Mouse (Mus musculus) retina, embryonic 14.5 days (tissue): ENCODE data around the gene Gar1.

Experiments
- DNase-seq: peaks from one replicate; pipeline ENCODE4 v3.0.0-alpha.2; 2015; ENCODE audit warnings: low spot score

Gar1 gene

DNA sequence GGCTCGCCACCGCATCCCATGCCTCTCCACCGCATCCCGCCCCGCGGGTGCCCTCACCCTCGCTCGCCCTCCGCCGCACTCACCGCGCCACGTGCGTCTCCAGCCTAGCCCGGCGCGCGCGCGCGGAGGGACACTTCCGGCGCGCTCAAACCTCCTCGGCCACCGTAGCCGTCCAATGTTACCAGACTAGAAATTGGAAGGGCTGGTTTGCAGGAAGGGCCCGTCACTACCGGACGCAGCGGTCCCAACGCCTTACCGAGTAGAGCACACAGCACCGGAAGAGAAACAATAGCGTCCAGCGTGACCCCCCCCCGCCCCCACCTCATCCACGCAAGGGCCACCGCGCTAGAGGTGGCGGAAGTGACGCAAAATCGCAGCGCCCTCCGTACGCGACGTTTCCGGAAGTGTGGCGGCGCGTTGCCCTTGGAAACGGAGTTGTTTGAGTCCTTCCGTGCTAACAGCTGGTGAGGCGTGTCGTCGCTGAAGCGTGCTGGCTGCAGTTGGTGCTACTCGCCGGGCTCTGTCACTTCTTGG is at the start of gene Gar1:
Gene Gar1, minus strand, starts transcription at position 362 of the 534 bp plus-strand sequence.
- peak; percentile 99 for DNase-seq

DNA sequence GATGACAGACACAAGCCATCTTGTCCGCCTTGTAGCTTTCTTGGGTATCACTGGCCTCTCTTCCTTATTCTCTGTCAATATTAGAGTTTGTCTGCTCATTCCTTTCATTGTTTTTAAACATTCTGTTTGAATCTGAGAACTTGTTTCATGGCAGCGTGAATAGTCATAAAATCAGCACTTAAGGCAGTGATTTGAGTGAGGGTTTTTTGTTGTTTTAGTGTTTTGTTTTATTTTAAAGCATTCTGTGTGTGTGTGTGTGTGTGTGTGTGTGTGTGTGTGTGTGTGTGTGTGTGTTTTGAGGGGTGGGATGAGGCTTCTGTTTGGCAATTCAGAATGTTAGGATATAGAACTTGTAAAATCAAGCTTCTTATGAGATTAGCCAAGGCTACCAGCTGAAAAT is 48.7 kb upstream of the Gar1 start:
- no peak for DNase-seq

- DNase-seq = peak; percentile 67
Observed at GRCm38 (mm10) chr3:129879131-129879757, 48.0 kb upstream of the Gar1 start.

- DNase-seq = peak; percentile 95
Observed at GRCm38 (mm10) chr3:129878405-129879021, 47.3 kb upstream of the Gar1 start, which contains the start of gene Pla2g12a. Gene Pla2g12a (plus strand): TSS chr3:129878606.

DNA sequence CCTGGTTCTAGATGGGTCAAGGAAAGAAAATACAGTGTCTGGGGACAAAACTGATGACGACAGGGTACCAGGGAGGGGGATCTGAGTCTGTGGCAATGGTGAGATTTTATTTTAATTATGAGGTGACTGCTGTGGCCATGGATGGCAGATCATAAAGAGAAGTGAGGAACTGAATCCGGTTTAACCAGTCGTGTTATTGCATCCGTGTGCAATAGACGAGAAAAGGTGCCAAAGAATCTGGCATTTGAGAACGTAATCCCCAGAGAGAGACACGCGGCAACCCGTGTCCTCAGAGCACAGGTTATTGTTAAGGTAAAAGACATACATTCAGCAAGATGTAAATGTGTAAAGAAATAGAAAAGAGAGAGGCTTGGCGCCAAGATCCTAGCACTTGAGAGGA is 46.1 kb upstream of the Gar1 start:
- no peak for DNase-seq

GRCm38 (mm10) chr3:129863698-129864097 is 32.5 kb upstream of the Gar1 start:
- peak; percentile 55 for DNase-seq

DNA sequence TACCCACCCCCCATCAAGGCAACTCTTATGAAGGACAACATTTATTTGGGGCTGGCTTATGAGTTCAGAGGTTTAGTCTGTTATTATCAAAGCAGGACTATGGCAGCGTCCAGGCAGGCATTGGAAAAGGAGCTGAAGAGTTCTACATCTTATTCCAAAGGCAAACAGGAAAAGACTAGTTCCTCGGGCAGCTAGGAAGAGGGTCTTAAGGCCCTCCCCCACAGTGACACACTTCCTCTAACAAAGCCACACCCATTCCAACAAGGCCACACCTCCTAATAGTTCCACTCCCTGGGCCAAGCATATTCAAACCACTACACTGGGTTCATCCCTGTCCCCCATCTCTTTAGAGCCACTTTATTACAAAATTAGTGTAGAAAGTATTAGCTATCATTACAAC is 31.4 kb upstream of the Gar1 start:
- no peak for DNase-seq

GRCm38 (mm10) chr3:129846846-129847245 is 15.7 kb upstream of the Gar1 start:
- no peak for DNase-seq

DNA sequence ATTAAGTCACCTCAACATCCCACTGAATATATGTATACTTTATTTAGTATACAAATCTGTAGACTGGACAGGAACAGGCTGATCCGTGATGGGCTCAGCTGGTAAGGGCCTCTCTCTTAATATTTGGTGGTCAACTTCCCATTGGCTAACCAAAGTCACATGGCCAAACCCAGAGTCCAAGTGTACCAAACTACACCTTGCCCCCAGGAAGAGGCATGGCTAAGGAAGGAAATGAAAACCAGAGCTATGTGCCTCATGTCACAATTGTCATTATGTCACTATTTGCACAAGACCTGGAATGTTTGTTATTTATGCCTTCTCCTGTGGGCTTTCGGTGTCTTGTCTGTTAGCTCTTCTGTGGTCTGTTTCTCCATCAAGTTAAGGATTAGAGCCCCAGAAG is 14.7 kb upstream of the Gar1 start:
- DNase-seq = no peak

- DNase-seq = no peak
Observed at GRCm38 (mm10) chr3:129838017-129838416, 6.8 kb upstream of the Gar1 start.

DNA sequence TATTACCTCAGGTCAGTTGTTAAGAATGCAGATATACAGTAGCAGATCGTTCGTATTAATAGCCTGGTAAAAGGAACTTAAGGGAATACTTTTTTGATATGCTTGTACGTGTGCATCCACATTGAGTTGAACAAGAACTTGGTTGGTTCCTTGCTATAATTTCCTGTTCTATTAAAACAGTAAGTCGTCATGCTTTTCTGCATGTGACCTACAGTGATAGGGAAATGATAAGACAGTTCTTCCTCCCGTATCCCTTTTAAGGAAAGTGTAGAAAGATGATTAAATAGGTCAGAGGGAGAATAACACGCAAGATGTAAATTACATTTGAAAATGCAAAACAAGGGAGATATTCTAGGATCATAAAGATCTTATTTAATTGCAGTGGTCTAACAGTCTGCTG is 5.8 kb upstream of the Gar1 start:
- no peak for DNase-seq

DNA sequence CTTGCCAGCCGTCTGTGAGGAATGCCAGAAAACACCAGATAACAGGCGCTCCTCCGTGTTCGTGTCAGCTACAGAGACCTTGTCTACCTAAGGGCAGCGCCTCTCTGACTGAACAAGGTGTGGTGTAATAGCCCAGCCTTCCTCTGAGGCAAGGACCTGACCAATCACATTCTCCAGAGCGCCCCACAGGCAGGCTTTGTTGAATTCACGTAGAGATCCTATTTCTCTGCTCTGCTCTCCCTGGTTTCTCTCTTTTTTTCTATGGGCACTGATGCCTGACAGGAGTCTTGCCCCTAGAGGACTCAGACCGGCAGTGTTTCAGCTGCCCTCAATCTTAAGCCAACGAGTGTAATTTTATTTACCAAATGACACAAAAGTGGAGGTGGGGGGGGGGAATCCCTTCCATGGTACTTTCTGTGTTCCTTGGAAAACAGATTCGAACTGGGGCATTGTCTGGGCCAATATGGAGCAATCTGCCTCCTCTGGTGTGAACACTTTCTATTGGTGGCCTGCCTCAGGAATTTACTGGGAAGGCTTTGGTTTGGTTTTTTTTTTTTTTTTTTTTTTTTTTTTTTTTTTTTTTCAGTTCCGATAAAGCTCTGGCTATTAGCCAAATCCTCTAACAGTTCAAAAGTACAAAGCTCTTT is 5.0 kb upstream of the Gar1 start:
- DNase-seq = no peak

DNA sequence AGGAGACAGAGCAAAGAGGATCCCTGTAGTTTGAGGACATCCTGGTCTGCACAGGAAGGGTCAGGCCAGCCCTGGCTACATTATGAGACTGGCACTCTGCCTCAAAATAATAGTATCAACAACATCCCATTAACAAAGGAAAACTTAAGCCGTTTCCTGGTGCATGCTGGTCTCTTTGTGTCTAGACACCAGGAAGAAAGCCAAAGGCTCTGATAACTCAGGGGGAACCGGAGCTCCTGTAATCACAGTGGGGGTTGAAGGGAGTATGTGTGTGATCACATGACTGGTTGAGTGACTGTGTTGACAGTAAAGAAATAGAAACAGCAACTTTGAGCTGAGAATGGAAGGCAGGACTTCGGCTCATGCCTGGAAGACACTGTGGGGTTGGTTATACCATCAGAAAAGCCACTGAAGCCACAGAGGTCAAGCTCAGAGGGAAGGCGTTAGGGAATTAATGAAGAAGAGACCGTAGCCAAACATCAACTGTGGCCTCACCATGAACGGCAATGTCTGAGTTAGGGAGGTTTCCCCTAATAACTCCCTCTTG is 4.3 kb upstream of the Gar1 start, which contains the start of gene Cfi:
Gene Cfi, plus strand, starts transcription at position 497 of the 547 bp plus-strand sequence.
- no peak for DNase-seq

DNA sequence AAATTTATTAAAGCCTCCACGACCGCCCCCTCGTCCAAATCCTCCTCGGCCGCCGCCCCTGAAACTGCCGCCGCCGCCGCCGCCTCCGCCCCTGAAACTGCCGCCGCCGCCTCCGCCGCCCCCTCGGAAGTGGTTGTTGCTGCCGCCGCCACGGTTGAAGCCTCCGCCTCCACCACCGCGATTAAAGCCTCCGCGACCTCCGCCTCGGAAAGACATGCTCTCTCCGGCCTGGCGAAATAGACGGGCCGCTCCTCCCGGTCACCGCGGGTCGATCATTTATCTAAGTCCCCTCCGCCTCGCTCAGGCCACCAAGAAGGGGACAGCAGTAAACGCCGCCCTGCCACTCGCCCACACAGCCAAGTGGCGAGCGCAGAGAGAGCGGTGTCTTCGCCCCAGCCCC is 570 bp downstream of the Gar1 start:
- DNase-seq = no peak

DNA sequence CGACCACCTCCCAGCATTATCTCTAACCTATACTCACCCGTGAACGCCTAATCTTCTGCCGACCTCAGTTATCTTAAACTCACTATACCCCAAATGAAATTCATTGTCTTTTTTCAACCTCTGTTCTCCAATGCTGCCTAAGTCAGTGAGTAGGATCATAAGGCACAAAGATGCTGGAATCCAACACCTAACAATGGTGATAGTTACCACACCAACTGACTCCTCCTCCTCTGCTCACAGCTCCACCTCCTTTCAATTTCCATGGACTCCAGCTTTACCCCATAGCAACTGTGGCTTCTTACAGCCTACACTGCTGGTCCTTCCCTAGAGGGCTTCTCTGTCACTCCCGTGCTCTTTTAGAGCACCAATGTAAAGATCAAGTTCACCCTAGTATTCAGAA is 3.5 kb downstream of the Gar1 start:
- no peak for DNase-seq

- DNase-seq = no peak
Observed at GRCm38 (mm10) chr3:129826691-129827090, 4.5 kb downstream of the Gar1 start.

DNA sequence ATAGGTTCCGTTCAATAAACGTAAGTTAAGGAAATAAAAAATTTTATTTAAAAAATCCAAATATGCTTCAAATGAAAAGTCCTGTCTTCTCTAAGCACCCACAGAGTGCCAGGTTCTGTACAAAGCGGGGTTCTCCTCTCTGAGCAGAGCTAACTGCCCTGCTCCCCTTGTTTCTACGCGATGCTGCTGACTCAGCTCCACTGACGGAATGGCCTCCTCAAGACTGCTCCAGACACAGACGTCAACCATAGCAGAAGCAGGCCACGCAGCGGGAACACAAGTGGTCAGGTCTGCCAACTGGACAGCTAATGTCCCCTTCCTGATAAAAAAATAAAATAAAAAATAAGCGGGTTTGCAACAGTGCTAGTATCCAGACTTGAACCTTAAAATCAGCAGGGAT is 6.3 kb downstream of the Gar1 start:
- DNase-seq = no peak

DNA sequence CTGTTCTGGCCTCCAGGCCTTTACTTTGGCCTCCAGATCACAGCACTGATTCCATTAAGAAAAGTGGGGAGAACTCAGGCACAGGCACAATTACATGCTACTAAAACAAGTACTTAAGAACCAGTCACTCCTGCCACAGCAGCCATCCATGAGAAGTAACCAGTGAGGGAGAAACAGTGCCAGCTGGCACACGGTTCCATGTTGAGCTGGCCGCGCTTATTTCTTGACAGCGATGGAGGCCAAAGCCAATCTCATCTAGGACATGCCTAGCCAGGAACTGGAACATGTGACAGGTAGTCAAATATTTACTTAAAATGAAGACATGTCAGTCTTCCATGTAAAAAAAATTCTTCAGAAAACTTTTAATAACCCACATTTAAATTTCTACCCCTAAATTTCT is 7.0 kb downstream of the Gar1 start:
- no peak for DNase-seq

DNA sequence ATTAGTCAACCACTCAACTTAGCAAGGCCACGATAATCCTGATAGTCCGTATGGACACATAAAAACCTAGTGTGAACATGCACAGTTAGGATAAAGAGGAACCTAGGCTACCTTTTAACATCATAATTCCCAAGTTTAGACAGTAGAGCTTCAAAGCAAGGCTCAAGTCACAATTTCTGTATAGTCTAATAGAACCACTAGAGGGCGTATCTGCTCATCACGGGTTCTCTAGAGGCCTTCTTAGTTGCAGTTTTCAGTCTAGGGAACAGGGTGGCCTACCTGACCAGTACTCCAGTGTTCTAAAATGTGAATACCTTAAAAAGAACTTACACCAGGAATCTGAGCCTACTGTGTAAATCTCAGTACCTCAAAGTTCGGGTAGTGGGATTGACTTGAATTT is 7.9 kb downstream of the Gar1 start:
- DNase-seq = peak; percentile 83

DNA sequence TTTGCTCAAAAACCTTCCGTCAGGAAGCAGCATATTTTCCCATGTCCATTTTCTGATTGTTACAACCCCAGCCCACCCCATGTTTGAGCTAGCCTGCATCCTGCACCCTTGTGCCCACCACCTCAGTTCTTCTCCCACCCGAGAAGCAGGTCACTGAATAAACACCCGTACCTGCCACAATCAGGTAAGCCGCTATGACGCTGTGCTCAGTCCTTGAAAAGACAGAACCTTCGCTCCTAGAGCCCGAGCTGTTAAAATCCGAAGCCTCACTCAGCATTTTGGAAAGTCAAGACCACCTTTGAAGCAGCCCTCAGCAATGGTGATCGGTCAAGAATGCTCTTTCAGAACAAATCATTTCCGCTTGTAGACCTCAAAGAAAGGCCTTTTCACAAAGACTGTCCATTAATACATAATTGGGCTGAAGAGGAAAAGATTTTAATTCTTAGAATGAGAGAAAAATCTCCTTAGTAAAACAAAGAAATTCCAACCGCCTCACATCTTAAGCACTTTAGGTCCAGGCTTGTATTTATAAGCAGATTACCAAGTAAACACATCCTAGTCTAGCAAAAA is 8.9 kb downstream of the Gar1 start, which contains the start of gene Rrh:
Gene Rrh, minus strand, starts transcription at position 382 of the 570 bp plus-strand sequence.
- peak; percentile 74 for DNase-seq

GRCm38 (mm10) chr3:129821736-129822135 is 9.5 kb downstream of the Gar1 start:
- no peak for DNase-seq

- peak; percentile 35 for DNase-seq
Observed at GRCm38 (mm10) chr3:129820847-129821246, 10.3 kb downstream of the Gar1 start.
